Mouse (Mus musculus): ENCODE results near the gene Cacna1c. TPM values are rescaled to one million over a fixed set of nuclear protein-coding genes. Genes with fewer than 3 reads are reported as not detected.
A peak's percentile ranks its signal among the peaks of the same experiment; 100 is the strongest.

Gene Cacna1c
- polyA plus RNA-seq, 1 experiment from 2014 or later: 5.2 TPM

- ATAC-seq: peak; percentile 85
- Histone ChIP-seq H3K27ac (no peak overlapping the region), H3K4me1 (replicated peaks) (peaks cover 9% of the 10 kb centered on the region), H3K36me3 (no peaks in the 10 kb centered on the region), H3K9ac (replicated peaks) (no peak overlapping the region), H3K27me3 (no peaks in the 10 kb centered on the region), H3K4me3 (replicated peaks) (no peak overlapping the region), H3K9me3 (no peaks in the 10 kb centered on the region), H3K4me2 (replicated peaks) (no peak overlapping the region)
- 39% methylated on average over 13 of the region's 13 CpGs for WGBS
These were observed 273.6 kb downstream of the Cacna1c start for GRCm38 (mm10) chr6:118922328-118923211.

GRCm38 (mm10) chr6:118908176-118908575 is 288.0 kb downstream of the Cacna1c start:
- Histone ChIP-seq H3K4me1 (replicated peaks) (no peaks in the 10 kb centered on the region), H3K4me3 (replicated peaks) (no peak overlapping the region), H3K36me3 (no peaks in the 10 kb centered on the region), H3K27me3 (no peaks in the 10 kb centered on the region), H3K9me3 (0 out of 2 replicates have a peak, but pooled peaks cover 2% of the 10 kb centered on the region), H3K27ac (no peak overlapping the region), H3K9ac (replicated peaks) (no peak overlapping the region), H3K4me2 (replicated peaks) (no peak overlapping the region)
- ATAC-seq: no peak
- WGBS: 88% methylated on average over 4 of the region's 4 CpGs

- WGBS: 62% methylated on average over 1 of the region's 1 CpGs
- 0 out of 2 replicates have a peak, but pooled peaks cover 2% of the 10 kb centered on the region for H3K9me3 ChIP-seq
- no peaks in the 10 kb centered on the region for H3K27me3 ChIP-seq
- H3K36me3 ChIP-seq: no peaks in the 10 kb centered on the region
- no peak overlapping the region for H3K9ac ChIP-seq (replicated peaks)
- ATAC-seq: no peak
- no peak overlapping the region for H3K4me3 ChIP-seq (replicated peaks)
- no peak overlapping the region for H3K27ac ChIP-seq
- H3K4me1 ChIP-seq (replicated peaks): no peaks in the 10 kb centered on the region
- H3K4me2 ChIP-seq (replicated peaks): no peak overlapping the region
These were observed 288.5 kb downstream of the Cacna1c start for GRCm38 (mm10) chr6:118907704-118908103.

GRCm38 (mm10) chr6:118906878-118907277 is 289.3 kb downstream of the Cacna1c start:
- Histone ChIP-seq H3K27me3 (no peaks in the 10 kb centered on the region), H3K36me3 (no peaks in the 10 kb centered on the region), H3K9ac (replicated peaks) (no peak overlapping the region), H3K9me3 (0 out of 2 replicates have a peak, but pooled peaks cover 2% of the 10 kb centered on the region), H3K4me3 (replicated peaks) (no peak overlapping the region), H3K4me1 (replicated peaks) (no peaks in the 10 kb centered on the region), H3K27ac (no peak overlapping the region), H3K4me2 (replicated peaks) (no peak overlapping the region)
- 93% methylated on average over 5 of the region's 5 CpGs for WGBS
- no peak for ATAC-seq

- no peak overlapping the region for H3K4me2 ChIP-seq (replicated peaks)
- H3K4me1 ChIP-seq (replicated peaks): 0 out of 2 replicates have a peak, but pooled peaks cover 7% of the 10 kb centered on the region
- no peak for ATAC-seq
- no peak overlapping the region for H3K27ac ChIP-seq
- 84% methylated on average over 8 of the region's 8 CpGs for WGBS
- no peaks in the 10 kb centered on the region for H3K9me3 ChIP-seq
- no peaks in the 10 kb centered on the region for H3K27me3 ChIP-seq
- no peak overlapping the region for H3K4me3 ChIP-seq (replicated peaks)
- H3K9ac ChIP-seq (replicated peaks): no peak overlapping the region
- no peaks in the 10 kb centered on the region for H3K36me3 ChIP-seq
These were observed 296.5 kb downstream of the Cacna1c start for GRCm38 (mm10) chr6:118899688-118900087.

- no peaks in the 10 kb centered on the region for H3K36me3 ChIP-seq
- no peak overlapping the region for H3K27ac ChIP-seq
These were observed 299.1 kb downstream of the Cacna1c start for GRCm38 (mm10) chr6:118897101-118897500.

GRCm38 (mm10) chr6:118894043-118894442 is 302.2 kb downstream of the Cacna1c start:
- Histone ChIP-seq H3K9me3 (no peaks in the 10 kb centered on the region), H3K27me3 (no peaks in the 10 kb centered on the region), H3K27ac (no peak overlapping the region), H3K9ac (replicated peaks) (no peak overlapping the region), H3K4me1 (replicated peaks) (0 out of 2 replicates have a peak, but pooled peaks cover 3% of the 10 kb centered on the region), H3K4me2 (replicated peaks) (no peak overlapping the region), H3K36me3 (no peaks in the 10 kb centered on the region), H3K4me3 (replicated peaks) (no peak overlapping the region)
- 92% methylated on average over 6 of the region's 6 CpGs for WGBS
- ATAC-seq: no peak

More at GRCm38 (mm10) chr6:118897101-118897500, 299.1 kb downstream of the Cacna1c start:
- Histone ChIP-seq H3K27me3 (no peaks in the 10 kb centered on the region), H3K4me2 (replicated peaks) (no peak overlapping the region), H3K4me1 (replicated peaks) (0 out of 2 replicates have a peak, but pooled peaks cover 7% of the 10 kb centered on the region), H3K9me3 (no peaks in the 10 kb centered on the region), H3K4me3 (replicated peaks) (no peak overlapping the region), H3K9ac (replicated peaks) (no peak overlapping the region)
- WGBS: 46% methylated on average over 5 of the region's 5 CpGs
- ATAC-seq: no peak

GRCm38 (mm10) chr6:118889441-118889840 is 306.8 kb downstream of the Cacna1c start:
- H3K4me2 ChIP-seq (replicated peaks): no peak overlapping the region
- no peak overlapping the region for H3K4me3 ChIP-seq (replicated peaks)
- no peak overlapping the region for H3K9ac ChIP-seq (replicated peaks)
- 90% methylated on average over 4 of the region's 4 CpGs for WGBS
- H3K9me3 ChIP-seq: no peaks in the 10 kb centered on the region
- no peaks in the 10 kb centered on the region for H3K4me1 ChIP-seq (replicated peaks)
- H3K36me3 ChIP-seq: no peaks in the 10 kb centered on the region
- ATAC-seq: no peak
- no peaks in the 10 kb centered on the region for H3K27me3 ChIP-seq
- no peak overlapping the region for H3K27ac ChIP-seq

GRCm38 (mm10) chr6:118887032-118887431 is 309.2 kb downstream of the Cacna1c start:
- H3K27me3 ChIP-seq: no peaks in the 10 kb centered on the region
- no peaks in the 10 kb centered on the region for H3K9me3 ChIP-seq
- no peak overlapping the region for H3K4me3 ChIP-seq (replicated peaks)
- H3K4me2 ChIP-seq (replicated peaks): no peak overlapping the region
- ATAC-seq: no peak
- no peaks in the 10 kb centered on the region for H3K4me1 ChIP-seq (replicated peaks)
- H3K9ac ChIP-seq (replicated peaks): no peak overlapping the region
- H3K27ac ChIP-seq: no peak overlapping the region
- H3K36me3 ChIP-seq: no peaks in the 10 kb centered on the region
- 81% methylated on average over 8 of the region's 8 CpGs for WGBS

GRCm38 (mm10) chr6:118884961-118885360 is 311.3 kb downstream of the Cacna1c start:
- WGBS: 53% methylated on average over 1 of the region's 1 CpGs
- Histone ChIP-seq H3K27ac (no peak overlapping the region), H3K4me2 (replicated peaks) (no peak overlapping the region), H3K36me3 (no peaks in the 10 kb centered on the region), H3K4me1 (replicated peaks) (no peaks in the 10 kb centered on the region), H3K9me3 (no peaks in the 10 kb centered on the region), H3K4me3 (replicated peaks) (no peak overlapping the region), H3K27me3 (no peaks in the 10 kb centered on the region), H3K9ac (replicated peaks) (no peak overlapping the region)
- no peak for ATAC-seq

GRCm38 (mm10) chr6:118884073-118884551 is 312.1 kb downstream of the Cacna1c start:
- Histone ChIP-seq H3K36me3 (no peaks in the 10 kb centered on the region), H3K4me3 (replicated peaks) (no peak overlapping the region), H3K4me2 (replicated peaks) (no peak overlapping the region), H3K27ac (no peak overlapping the region), H3K9ac (replicated peaks) (no peak overlapping the region), H3K4me1 (replicated peaks) (no peaks in the 10 kb centered on the region), H3K9me3 (no peaks in the 10 kb centered on the region), H3K27me3 (no peaks in the 10 kb centered on the region)
- WGBS: 78% methylated on average over 8 of the region's 8 CpGs
- no peak for ATAC-seq

GRCm38 (mm10) chr6:118876204-118876603 is 320.0 kb downstream of the Cacna1c start:
- Histone ChIP-seq H3K9ac (replicated peaks) (no peak overlapping the region), H3K4me1 (replicated peaks) (no peaks in the 10 kb centered on the region), H3K27me3 (no peaks in the 10 kb centered on the region), H3K9me3 (no peaks in the 10 kb centered on the region), H3K4me3 (replicated peaks) (no peak overlapping the region), H3K27ac (no peak overlapping the region), H3K4me2 (replicated peaks) (no peak overlapping the region), H3K36me3 (no peaks in the 10 kb centered on the region)
- ATAC-seq: no peak
- WGBS: 67% methylated on average over 2 of the region's 2 CpGs

Data from midbrain, embryonic 13.5 days (tissue).